Mouse (Mus musculus) thymus, adult 18-20 months (tissue): ENCODE results near the gene Tmem205.

Experiments
- DNase-seq, 2 experiments: peaks; one replicate each; pipeline ENCODE4 v3.0.0; 2022; ENCODE audit warnings: mixed read lengths in 2 of 2

Gene Tmem205

GRCm38 (mm10) chr9:21943638-21944037 is 16.3 kb upstream of the Tmem205 start:
- no peak for DNase-seq

DNA sequence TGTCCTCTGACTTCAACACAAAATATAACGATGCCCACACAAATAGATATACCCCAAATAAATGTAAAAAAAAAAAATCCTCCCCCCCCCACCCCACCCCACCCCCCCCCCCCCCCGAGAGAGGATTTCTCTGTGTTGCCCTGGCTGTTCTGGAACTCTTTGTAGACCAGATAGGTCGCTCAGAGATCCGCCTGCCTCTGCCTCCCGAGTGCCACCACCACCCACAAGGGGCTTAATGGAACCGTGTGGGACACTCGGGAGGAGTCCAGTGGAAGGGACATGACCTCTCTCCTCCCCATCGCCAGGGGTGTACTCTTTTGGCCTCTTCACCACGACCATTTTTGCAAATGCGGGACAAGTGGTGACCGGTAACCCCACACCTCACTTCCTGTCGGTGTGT is 15.7 kb upstream of the Tmem205 start:
- DNase-seq, result no peak

- DNase-seq, result no peak
These were observed 11.0 kb upstream of the Tmem205 start for GRCm38 (mm10) chr9:21938234-21938855.

DNA sequence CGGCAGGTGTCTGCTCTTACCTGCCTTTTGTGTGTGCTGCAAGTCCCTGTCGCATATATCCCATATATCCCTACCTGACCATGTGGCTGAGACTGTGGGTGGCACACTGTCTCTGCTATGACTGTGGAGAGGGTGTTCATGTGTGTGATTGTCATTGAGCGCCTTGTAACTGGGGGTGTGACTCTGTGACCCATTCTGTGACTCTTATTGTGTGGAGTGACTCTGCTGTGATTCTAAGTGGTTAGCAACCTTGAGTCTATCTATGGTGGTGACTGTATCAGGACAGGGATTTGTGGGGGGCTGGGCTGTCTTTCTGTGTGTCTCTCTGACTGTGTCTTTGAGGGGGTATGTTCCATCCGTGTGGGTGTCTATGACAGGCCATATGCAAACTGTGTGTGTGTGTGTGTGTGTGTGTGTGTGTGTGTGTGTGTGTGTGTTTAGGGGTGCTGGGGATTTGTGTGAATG is 10.4 kb upstream of the Tmem205 start:
- DNase-seq, result no peak

DNA sequence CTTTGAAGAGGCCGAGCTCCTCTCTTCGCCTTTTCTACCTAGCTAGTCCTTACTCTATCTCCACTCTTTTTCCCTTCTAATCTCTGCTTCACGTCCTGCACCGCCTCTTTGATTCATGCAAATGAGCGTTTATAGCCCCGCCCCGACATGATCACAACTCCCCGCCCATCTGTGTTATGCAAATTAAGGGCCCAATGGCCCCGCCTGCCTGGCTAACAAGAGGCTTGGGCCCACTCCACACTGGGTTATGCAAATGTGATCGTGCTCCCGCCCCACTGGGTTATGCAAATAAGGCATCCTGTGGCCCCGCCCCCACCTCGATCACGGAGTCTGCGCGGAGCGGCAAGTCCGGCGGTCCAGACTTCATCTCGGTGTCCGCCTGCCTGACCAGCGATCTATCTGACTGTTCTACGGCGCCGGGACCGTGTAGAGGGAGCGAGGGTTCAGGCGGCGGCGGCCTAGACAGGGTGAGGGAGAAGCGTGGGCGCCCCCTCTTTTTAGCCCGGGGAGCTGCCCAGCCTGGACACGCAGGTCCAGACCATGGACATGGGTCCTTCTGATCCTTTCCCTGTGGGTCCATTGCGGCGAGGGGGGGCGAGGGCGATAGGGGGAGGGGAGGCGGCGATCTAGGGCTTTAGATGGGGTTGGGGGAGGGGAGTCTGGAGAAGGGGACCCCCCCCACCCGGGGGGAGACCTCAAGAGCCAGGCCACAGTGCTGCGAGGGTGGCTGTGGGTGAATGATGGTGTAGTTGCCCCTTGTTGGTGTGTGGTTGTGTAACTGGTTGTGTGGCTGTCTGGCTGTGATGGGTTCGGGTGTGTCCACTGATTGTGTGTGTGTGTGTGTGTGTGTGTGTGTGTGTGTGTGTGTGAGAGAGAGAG is 9.6 kb upstream of the Tmem205 start, which contains the start of gene Plppr2:
Plppr2 (plus strand) TSS at position 342 of the 879 bp plus-strand sequence.
- peak; percentile 66 to 79 for DNase-seq

GRCm38 (mm10) chr9:21935466-21936131 is 8.2 kb upstream of the Tmem205 start:
- DNase-seq, result no peak

DNA sequence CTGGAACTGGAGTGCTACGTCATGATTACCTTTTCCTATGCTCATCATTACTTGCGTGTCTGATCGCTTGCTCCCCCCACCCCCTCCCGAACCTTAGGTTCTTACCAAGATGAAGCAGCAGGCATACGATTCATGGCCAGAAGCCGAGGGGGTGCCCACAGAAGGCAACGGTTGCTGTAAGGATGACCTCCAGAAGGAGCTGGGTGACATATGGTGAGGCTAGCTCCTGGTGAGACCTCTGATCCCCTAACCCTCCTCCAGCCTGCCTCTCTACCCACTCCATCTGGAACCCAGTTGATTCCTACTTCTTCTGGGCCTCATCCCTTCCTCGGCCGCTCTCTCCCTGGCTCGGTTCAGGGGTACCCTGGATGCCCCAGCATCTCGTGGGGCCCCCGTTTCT is 6.7 kb upstream of the Tmem205 start:
- no peak for DNase-seq

DNA sequence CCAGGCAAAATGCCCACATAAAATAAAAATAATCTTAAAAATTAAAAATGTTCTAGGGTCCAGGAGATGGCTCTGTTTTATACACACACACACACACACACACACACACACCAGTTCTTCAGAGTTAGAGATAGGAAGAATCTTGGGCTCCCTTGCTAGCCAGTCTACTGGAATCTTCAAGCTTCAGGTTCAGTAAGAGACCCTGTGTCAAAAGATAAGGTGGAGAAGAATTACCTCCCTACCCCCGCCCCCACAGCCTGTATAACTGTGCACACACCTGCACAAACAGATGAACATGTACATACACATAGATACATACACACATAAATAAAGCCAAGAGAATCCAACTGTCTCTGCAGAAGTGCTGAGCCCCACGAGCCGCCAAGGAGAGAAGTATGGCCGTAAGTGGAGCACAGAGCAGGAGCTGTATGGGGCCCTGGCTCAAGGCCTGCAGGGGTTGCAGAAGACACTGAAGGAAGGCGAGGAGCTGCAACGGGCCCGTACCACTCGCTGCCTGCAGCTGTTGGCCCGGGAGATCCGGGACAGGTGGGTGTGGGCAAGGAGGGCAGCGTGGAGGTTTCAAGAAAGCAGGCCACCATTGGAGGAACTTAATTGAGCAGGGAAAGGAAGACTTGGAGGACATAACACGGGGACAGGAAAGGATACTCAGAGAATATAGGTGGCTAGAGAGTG is 5.2 kb upstream of the Tmem205 start:
- no peak for DNase-seq

- DNase-seq, result no peak
These were observed 4.7 kb upstream of the Tmem205 start for GRCm38 (mm10) chr9:21932006-21932405.

DNA sequence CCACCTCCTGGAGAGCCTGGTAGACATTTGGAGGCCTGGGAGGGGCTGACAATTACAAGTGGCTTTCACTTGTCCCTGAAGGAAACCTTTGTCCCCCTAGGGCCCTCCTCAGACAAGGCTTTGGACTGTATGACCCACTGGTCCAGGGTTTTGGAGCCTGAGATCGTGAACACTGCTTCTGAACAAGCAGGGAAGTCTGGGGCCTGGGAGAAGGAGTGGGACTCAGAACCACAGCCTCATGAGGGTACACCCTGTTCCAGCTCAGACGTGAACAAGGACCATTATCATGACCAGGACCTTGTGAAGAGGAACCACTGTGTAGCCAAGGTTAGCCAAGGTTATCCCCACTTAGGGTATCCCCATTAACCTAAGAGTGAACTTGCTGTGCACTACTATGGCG is 1.9 kb upstream of the Tmem205 start:
- no peak for DNase-seq

GRCm38 (mm10) chr9:21926784-21927183 is 572 bp downstream of the Tmem205 start:
- no peak for DNase-seq

DNA sequence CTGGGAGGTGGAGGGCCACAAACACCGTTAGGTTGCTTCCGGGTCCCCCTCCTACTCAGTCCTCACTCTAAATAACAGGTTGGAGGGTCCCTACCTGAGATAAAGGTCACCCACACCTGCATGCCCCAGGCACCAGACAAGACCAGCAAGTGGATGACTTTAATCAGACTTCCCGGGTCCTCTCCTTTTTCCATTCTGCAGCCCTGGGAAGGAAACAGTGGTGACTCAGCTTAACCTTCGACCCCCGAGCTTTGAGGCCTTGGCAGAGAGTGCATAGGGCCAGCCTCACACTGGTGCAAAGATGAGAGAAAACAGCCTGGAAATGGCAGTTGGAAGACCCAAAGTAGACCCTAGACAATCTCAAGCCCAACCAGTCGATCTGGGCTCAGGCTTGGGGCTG is 1.2 kb downstream of the Tmem205 start:
- no peak for DNase-seq

- DNase-seq, result no peak
These were observed 1.9 kb downstream of the Tmem205 start for GRCm38 (mm10) chr9:21925506-21925905.

DNA sequence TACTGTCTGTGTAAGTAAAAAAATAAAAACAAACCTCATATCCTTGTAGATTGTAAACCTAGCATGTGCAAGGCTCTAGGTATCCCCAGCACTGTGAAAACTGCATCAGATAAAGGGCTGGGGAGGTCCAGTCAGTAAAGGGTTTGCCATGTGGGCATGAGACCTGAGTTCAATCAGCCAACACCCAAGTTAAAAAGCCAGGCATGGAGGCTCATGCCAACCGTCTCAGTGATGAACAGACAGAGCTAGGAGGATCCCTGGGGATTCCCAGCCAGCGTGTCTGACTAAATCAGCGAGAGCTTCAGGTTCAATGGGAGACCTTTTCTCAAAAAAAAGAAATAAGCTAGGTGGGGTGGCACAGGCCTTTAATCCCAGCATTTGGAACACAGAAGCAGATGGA is 2.3 kb downstream of the Tmem205 start:
- DNase-seq, result no peak

DNA sequence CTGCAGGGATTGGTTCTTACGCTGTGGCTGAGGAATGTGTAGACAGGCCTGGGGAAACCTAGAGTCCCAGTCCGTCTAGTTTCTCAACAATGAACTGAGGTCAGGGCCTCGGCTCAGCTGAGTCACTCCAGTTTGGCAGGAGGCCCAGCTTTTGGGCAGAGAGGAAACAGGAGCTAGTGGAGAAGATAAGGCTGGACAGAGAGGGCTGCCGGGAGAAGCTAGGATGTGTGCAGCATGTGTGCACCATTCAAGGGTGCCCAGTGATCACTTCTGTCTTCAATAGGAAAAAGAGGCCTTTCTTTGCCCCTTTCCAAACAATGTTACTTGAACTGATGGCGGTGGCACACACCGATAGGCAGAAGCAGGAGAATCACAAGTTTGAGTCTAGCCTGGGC is 3.3 kb downstream of the Tmem205 start:
- DNase-seq, result peak in 1 of 2 experiments; percentile 22

DNA sequence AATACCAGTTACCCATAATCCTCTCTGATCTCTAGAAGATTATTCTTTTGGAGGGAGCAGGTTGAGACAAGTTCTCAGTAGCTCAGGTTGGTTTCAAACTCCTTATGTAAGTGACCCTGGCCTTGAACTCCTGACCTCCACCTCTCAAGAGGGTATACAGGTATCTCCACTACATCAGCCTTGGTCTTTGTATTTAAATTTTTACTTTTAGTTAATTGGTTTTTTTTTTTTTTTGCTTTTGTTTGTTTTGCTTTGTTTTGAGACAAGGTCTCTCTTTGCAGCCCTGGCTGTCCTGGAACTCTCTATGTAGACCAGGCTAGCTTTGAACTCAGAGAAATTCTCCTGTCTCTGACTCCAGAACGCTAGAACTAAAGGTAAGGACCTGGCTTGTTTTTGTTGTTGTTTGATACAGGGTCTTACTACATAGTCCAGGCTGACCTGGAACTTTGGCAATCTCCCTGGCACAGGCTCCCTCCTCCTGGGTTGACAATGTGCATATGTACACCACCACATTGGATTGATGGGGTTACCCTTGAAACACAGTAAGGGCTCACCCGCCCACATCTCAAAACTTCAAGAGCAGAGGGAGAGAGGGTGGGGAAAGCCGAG is 3.8 kb downstream of the Tmem205 start:
- DNase-seq, result no peak

GRCm38 (mm10) chr9:21923036-21923435 is 4.3 kb downstream of the Tmem205 start:
- no peak for DNase-seq

DNA sequence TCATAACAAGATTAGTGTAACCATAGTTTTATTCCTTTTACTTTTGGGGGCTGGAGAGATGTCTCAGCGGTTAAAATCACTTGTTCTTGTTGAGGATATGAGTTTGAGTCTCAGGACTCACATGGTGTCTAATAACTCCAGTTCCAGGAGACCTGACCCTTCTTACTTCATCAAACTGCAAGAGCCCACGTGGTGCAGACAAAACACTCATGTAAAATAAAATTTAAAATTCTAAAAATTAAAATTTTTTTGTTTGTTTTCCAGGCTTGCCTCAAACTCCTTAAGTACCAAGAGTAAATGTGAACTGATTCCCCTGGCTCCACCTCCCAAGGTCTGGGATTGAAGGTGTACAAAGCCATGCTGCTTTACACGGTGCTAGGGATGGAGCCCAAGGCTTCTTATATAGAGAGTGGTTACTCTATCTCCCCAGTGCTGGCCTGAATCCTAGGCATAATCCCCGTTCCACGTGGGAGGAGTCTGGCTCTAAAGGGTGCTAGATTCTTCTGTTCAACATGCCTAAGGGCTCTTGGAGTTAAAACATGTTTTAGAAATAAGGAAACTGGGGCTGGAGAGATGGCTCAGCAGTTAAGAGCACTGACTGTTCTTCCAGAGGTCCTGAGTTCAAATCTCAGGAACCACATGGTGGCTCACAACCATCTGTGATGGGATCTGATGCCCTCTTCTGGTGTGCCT is 8.5 kb downstream of the Tmem205 start:
- no peak for DNase-seq

DNA sequence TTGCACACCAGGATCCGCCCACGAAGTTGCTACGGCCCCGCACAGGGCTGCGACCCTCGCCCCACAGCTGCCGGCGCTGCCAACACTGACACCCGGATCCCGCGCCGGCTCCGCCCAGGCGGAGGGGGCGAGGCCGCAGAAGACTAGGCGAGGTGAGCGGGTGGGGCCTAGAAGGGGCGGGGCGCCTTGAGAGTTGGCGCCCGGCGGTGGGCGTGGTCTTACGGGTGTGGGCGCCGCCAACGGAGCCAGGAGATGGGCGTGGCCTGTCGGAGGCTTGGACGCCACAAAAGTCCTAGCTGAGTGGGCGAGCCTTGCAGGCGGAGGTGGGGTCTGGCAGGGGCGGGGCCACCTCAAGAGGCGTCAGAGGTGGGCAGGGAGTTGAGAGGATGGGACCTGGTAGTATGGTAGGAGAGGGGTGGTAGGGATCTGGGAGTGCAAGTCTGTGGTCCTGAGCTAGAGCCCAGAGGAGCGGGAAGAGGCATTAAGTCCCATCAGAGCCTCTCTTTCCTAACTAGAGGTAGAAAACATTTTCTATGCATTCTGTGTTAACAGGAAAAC is 9.2 kb downstream of the Tmem205 start, which contains the start of gene Rab3d:
Rab3d (minus strand) TSS at position 158 of the 558 bp plus-strand sequence.
- peak; percentile 93 to 94 for DNase-seq

DNA sequence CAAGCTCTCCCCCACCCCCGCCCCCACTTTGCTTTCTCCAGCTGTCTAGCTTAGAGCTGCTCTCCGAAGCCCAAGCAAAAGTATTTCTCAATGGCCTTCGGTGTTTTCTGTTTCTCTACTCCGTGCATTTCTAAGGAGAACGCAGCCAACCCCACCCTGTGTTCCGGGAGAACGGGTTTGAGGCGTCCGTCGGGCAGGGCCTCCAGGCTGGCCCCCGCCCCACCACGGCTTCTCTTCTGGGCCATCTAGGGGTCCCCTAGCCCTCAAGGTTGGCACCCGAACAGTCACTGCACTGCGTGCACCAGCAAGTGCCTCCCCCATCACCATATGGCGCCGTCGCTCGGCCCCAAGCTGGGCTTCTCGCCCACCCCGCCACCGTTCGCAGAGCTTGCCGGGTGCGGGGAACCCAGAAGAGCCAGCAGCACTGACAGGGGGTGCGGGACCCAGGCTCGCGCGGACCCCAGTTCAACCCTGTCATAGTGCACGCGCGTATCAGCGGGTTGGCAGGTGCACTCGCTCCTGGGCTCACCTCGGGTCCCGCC is 9.8 kb downstream of the Tmem205 start:
- DNase-seq, result no peak

- DNase-seq, result no peak
These were observed 10.4 kb downstream of the Tmem205 start for GRCm38 (mm10) chr9:21916851-21917492.
